Mouse (Mus musculus): Measurements from ENCODE around the gene Ankrd34a. TPM values are rescaled to one million over a fixed set of nuclear protein-coding genes. Genes with fewer than 3 reads are reported as not detected.

Ankrd34a gene
- polyA plus RNA-seq, 1 experiment from 2014 or later: 21.5 TPM

- 84% methylated on average over 4 of the region's 4 CpGs for WGBS
- no peaks in the 10 kb centered on the region for H3K9me3 ChIP-seq (ENCODE audit: control insufficient read depth, low read length)
- no peak overlapping the region for H3K27ac ChIP-seq (ENCODE audit: low read depth, low read length)
- no peaks in the 10 kb centered on the region for H3K27me3 ChIP-seq (replicated peaks; ENCODE audit: control insufficient read depth, insufficient read depth, low read length)
- no peak overlapping the region for H3K4me2 ChIP-seq (ENCODE audit: low read length)
- H3K9ac ChIP-seq (ENCODE audit: low read depth, low read length): no peak overlapping the region
- peaks cover 14% of the 10 kb centered on the region for H3K4me1 ChIP-seq (ENCODE audit: control insufficient read depth, insufficient read depth, low read depth, low read length)
- no peak overlapping the region for H3K4me3 ChIP-seq (ENCODE audit: low read length)
- ATAC-seq: no peak
- H3K36me3 ChIP-seq (ENCODE audit: control insufficient read depth, insufficient read depth, low read length): no peaks in the 10 kb centered on the region
These were observed 5.8 kb upstream of the Ankrd34a start for GRCm38 (mm10) chr3:96590657-96591056.

- Histone ChIP-seq H3K36me3 (ENCODE audit: control insufficient read depth, insufficient read depth, low read length) (no peaks in the 10 kb centered on the region), H3K9ac (ENCODE audit: low read depth, low read length) (peak overlapping the region; percentile 68), H3K4me1 (ENCODE audit: control insufficient read depth, insufficient read depth, low read depth, low read length) (peaks cover 35% of the 10 kb centered on the region), H3K4me2 (ENCODE audit: low read length) (peak overlapping the region; percentile 85), H3K27ac (ENCODE audit: low read depth, low read length) (peak overlapping the region; percentile 83), H3K27me3 (replicated peaks; ENCODE audit: control insufficient read depth, insufficient read depth, low read length) (no peaks in the 10 kb centered on the region), H3K9me3 (ENCODE audit: control insufficient read depth, low read length) (no peaks in the 10 kb centered on the region), H3K4me3 (ENCODE audit: low read length) (peak overlapping the region; percentile 55)
- ATAC-seq: no peak
- WGBS: under 1% methylated on average over 10 of the region's 10 CpGs
These were observed 3.1 kb upstream of the Ankrd34a start for GRCm38 (mm10) chr3:96593374-96593773.

DNA sequence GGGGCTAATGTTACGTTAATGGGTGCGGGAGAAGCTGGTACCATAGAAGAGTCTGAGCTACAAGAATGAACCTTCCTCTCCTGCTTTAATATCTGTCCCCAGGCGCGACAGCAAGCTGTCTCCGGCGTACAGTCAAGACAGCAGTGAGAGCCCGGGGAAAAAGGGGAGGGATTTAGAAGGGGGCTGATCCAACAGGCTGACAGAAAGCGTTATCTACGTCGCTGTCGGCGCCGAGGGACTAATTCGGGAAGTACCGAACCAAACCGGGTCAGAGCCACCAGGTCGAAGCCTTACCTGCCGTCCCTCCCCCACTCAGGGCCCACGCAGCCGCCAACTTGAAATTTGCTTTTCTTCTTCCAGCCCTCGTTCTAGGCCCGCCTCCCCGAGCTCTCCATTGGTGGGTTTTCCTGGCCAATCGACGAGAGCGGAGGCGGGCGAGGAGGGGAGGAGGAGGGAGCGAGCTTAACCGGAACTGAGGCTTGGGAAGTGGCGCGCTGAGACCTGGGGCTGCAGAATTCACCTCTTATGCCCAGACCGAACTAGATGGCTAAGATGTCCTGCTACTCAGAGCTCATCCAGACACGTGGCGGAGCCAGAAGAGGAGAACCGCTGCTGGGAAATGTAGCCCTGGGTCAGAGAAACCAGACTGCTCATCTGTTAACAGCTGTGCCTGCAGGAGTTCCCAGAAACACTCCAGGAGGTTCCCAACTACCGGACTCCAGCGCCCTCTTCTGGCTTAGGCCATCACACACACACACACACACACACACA lies 2.5 kb upstream of the Ankrd34a start, which contains the start of gene Polr3gl:
Gene Polr3gl (minus strand): TSS at position 392 of the 771 bp plus-strand sequence.
- WGBS: 0% methylated on average over 38 of the region's 38 CpGs
- no peaks in the 10 kb centered on the region for H3K27me3 ChIP-seq (replicated peaks; ENCODE audit: control insufficient read depth, insufficient read depth, low read length)
- H3K4me1 ChIP-seq (ENCODE audit: control insufficient read depth, insufficient read depth, low read depth, low read length): peaks cover 41% of the 10 kb centered on the region
- H3K9me3 ChIP-seq (ENCODE audit: control insufficient read depth, low read length): no peaks in the 10 kb centered on the region
- H3K4me3 ChIP-seq (ENCODE audit: low read length): peak within 1 kb of the TSS; percentile 55
- peak within 1 kb of the TSS; percentile 68 for H3K9ac ChIP-seq (ENCODE audit: low read depth, low read length)
- peak within 1 kb of the TSS; percentile 83 for H3K27ac ChIP-seq (ENCODE audit: low read depth, low read length)
- peak within 1 kb of the TSS; percentile 85 for H3K4me2 ChIP-seq (ENCODE audit: low read length)
- peak; percentile 91 for ATAC-seq
- no peaks in the 10 kb centered on the region for H3K36me3 ChIP-seq (ENCODE audit: control insufficient read depth, insufficient read depth, low read length)

DNA sequence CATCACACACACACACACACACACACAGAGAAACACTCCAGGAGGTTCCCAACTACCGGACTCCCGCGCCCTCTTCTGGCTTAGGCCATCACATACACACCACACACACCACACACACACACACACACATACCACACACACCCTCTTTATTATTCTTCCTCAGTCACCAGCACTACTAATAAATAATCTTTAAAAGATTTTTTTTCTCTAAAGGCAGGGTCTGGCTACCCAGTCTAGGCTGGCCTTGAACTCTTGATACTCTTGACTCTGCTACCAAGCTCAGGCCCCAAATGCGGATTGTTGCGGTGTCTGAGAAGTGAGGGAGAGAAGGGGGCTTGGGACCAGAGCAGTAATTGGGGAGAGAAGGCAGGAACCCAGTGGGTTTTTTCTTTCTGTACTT lies 1.6 kb upstream of the Ankrd34a start:
- Histone ChIP-seq H3K9me3 (ENCODE audit: control insufficient read depth, low read length) (no peaks in the 10 kb centered on the region), H3K4me1 (ENCODE audit: control insufficient read depth, insufficient read depth, low read depth, low read length) (peaks cover 48% of the 10 kb centered on the region), H3K27me3 (replicated peaks; ENCODE audit: control insufficient read depth, insufficient read depth, low read length) (no peaks in the 10 kb centered on the region), H3K4me3 (ENCODE audit: low read length) (no peak overlapping the region), H3K9ac (ENCODE audit: low read depth, low read length) (no peak overlapping the region), H3K4me2 (ENCODE audit: low read length) (no peak overlapping the region), H3K27ac (ENCODE audit: low read depth, low read length) (no peak overlapping the region), H3K36me3 (ENCODE audit: control insufficient read depth, insufficient read depth, low read length) (no peaks in the 10 kb centered on the region)
- 85% methylated on average over 5 of the region's 5 CpGs for WGBS
- no peak for ATAC-seq

DNA sequence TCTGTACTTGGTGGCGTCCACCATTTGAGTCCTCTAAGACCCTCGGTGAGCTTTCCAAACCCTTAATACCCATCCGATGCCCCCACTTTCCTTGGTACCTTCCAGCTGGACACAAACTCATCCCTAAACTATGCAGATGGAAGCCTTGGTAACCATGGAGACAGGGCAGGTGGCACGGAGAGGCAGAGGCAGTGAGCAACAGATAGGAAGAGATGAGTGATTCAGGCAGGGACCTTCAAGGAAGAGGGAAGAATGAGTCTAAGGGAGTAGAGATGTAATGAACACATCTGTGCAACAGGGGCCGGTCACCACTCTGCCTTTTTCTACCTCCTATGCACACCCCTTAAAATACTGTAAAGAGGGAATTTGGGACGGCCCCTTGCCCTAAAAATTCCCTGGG lies 775 bp upstream of the Ankrd34a start:
- H3K36me3 ChIP-seq (ENCODE audit: control insufficient read depth, insufficient read depth, low read length): no peaks in the 10 kb centered on the region
- ATAC-seq: no peak
- peak overlapping the region; percentile 99 for H3K4me2 ChIP-seq (ENCODE audit: low read length)
- H3K4me3 ChIP-seq (ENCODE audit: low read length): peak overlapping the region; percentile 59
- 27% methylated on average over 6 of the region's 6 CpGs for WGBS
- H3K9ac ChIP-seq (ENCODE audit: low read depth, low read length): peak overlapping the region; percentile 80; the same call in 1 of the 2 replicates
- H3K4me1 ChIP-seq (ENCODE audit: control insufficient read depth, insufficient read depth, low read depth, low read length): peaks cover 56% of the 10 kb centered on the region
- no peaks in the 10 kb centered on the region for H3K9me3 ChIP-seq (ENCODE audit: control insufficient read depth, low read length)
- peak overlapping the region; percentile 77 for H3K27ac ChIP-seq (ENCODE audit: low read depth, low read length)
- no peaks in the 10 kb centered on the region for H3K27me3 ChIP-seq (replicated peaks; ENCODE audit: control insufficient read depth, insufficient read depth, low read length)

- H3K4me3 ChIP-seq (ENCODE audit: low read length): peak overlapping the region; percentile 59
- no peaks in the 10 kb centered on the region for H3K9me3 ChIP-seq (ENCODE audit: control insufficient read depth, low read length)
- peak overlapping the region; percentile 77 for H3K27ac ChIP-seq (ENCODE audit: low read depth, low read length)
- ATAC-seq: no peak
- H3K27me3 ChIP-seq (replicated peaks; ENCODE audit: control insufficient read depth, insufficient read depth, low read length): no peaks in the 10 kb centered on the region
- 2% methylated on average over 11 of the region's 12 CpGs for WGBS
- H3K4me1 ChIP-seq (ENCODE audit: control insufficient read depth, insufficient read depth, low read depth, low read length): peaks cover 57% of the 10 kb centered on the region
- no peaks in the 10 kb centered on the region for H3K36me3 ChIP-seq (ENCODE audit: control insufficient read depth, insufficient read depth, low read length)
- peak overlapping the region; percentile 99 for H3K4me2 ChIP-seq (ENCODE audit: low read length)
- H3K9ac ChIP-seq (ENCODE audit: low read depth, low read length): peak overlapping the region; percentile 80
These were observed 419 bp downstream of the Ankrd34a start for GRCm38 (mm10) chr3:96596855-96597254.

GRCm38 (mm10) chr3:96597435-96597891 lies 1.0 kb downstream of the Ankrd34a start:
- ATAC-seq: no peak

DNA sequence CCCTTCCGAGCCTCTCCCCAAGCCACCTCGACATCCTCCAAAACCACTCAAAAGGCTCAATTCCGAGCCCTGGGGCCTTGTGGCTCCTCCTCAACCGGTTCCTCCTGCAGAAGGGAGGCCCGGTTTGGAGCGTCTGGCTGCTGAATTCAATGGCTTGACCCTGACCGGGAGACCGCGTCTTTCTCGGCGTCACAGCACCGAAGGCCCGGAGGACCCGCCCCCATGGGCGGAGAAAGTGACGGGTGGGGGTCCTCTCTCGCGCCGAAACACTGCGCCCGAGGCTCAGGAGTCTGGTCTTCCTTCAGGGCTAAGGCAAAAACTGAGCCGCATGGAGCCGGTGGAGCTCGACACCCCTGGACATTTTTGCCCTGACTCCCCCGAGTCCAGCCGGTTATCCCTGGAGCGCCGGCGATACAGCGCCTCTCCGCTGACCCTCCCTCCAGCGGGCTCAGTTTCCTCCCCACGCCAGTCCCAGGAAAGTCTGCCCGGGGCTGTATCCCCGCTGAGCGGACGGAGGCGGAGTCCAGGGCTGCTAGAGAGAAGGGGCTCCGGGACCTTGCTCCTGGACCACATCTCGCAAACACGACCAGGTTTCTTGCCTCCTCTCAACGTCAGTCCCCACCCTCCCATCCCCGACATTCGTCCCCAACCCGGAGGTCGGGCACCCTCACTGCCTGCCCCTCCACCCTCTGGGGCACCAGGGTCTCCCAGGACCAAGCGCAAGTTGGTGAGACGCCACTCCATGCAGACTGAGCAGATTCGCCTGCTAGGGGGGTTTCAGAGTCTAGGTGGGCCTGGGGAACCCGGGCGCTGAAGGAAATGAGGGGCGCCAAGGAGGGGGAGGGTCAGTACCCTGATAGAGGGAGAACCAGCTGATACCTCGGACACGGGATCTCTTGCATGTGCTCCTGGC lies 2.0 kb downstream of the Ankrd34a start:
- H3K9ac ChIP-seq (ENCODE audit: low read depth, low read length): peak overlapping the region; percentile 80
- ATAC-seq: no peak
- no peaks in the 10 kb centered on the region for H3K9me3 ChIP-seq (ENCODE audit: control insufficient read depth, low read length)
- H3K27me3 ChIP-seq (replicated peaks; ENCODE audit: control insufficient read depth, insufficient read depth, low read length): no peaks in the 10 kb centered on the region
- 1% methylated on average over 54 of the region's 54 CpGs for WGBS
- peak overlapping the region; percentile 59 for H3K4me3 ChIP-seq (ENCODE audit: low read length)
- peak overlapping the region; percentile 99 for H3K4me2 ChIP-seq (ENCODE audit: low read length)
- peaks cover 63% of the 10 kb centered on the region for H3K4me1 ChIP-seq (ENCODE audit: control insufficient read depth, insufficient read depth, low read depth, low read length)
- H3K36me3 ChIP-seq (ENCODE audit: control insufficient read depth, insufficient read depth, low read length): no peaks in the 10 kb centered on the region
- H3K27ac ChIP-seq (ENCODE audit: low read depth, low read length): peak overlapping the region; percentile 77

More at GRCm38 (mm10) chr3:96597435-96597891, 1.0 kb downstream of the Ankrd34a start:
- H3K27me3 ChIP-seq (replicated peaks; ENCODE audit: control insufficient read depth, insufficient read depth, low read length): no peaks in the 10 kb centered on the region
- peak overlapping the region; percentile 99 for H3K4me2 ChIP-seq (ENCODE audit: low read length)
- H3K9ac ChIP-seq (ENCODE audit: low read depth, low read length): peak overlapping the region; percentile 80
- no peaks in the 10 kb centered on the region for H3K9me3 ChIP-seq (ENCODE audit: control insufficient read depth, low read length)
- no peaks in the 10 kb centered on the region for H3K36me3 ChIP-seq (ENCODE audit: control insufficient read depth, insufficient read depth, low read length)
- H3K4me1 ChIP-seq (ENCODE audit: control insufficient read depth, insufficient read depth, low read depth, low read length): peaks cover 62% of the 10 kb centered on the region
- under 1% methylated on average over 40 of the region's 40 CpGs for WGBS
- peak overlapping the region; percentile 77 for H3K27ac ChIP-seq (ENCODE audit: low read depth, low read length)
- peak overlapping the region; percentile 59 for H3K4me3 ChIP-seq (ENCODE audit: low read length)

DNA sequence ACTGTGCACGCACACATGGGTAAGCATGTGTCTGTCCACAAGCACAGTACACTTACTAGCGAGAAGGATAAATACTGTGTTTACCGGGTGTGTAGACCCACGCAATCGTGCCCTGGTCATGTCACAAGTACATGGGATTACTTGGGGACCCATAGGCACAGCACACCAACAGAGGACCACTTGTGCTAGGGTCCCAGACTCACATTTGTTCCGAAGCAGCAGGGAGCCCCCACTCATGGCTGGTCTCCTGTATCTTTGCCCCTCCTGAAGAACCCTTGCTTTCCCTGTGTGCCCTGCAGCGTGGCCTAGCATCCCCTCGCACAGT lies 2.6 kb downstream of the Ankrd34a start:
- peak overlapping the region; percentile 59 for H3K4me3 ChIP-seq (ENCODE audit: low read length)
- no peaks in the 10 kb centered on the region for H3K9me3 ChIP-seq (ENCODE audit: control insufficient read depth, low read length)
- no peak for ATAC-seq
- WGBS: 53% methylated on average over 8 of the region's 8 CpGs
- no peaks in the 10 kb centered on the region for H3K36me3 ChIP-seq (ENCODE audit: control insufficient read depth, insufficient read depth, low read length)
- peak overlapping the region; percentile 80 for H3K9ac ChIP-seq (ENCODE audit: low read depth, low read length)
- peak overlapping the region; percentile 99 for H3K4me2 ChIP-seq (ENCODE audit: low read length)
- no peak overlapping the region for H3K27ac ChIP-seq (ENCODE audit: low read depth, low read length)
- peaks cover 69% of the 10 kb centered on the region for H3K4me1 ChIP-seq (ENCODE audit: control insufficient read depth, insufficient read depth, low read depth, low read length)
- no peaks in the 10 kb centered on the region for H3K27me3 ChIP-seq (replicated peaks; ENCODE audit: control insufficient read depth, insufficient read depth, low read length)

Data from hindbrain, embryonic 16.5 days (tissue).